Mouse (Mus musculus) liver, postnatal 0 days (tissue): ENCODE measurements around the gene Ackr2. TPM values are rescaled to one million over a fixed set of nuclear protein-coding genes. Genes with fewer than 3 reads are reported as not detected.

ENCODE experiments used
- ATAC-seq: fragments of 200-750 bp; cut with Nextera tagmentation; 2 replicates; pipeline ENCODE4 v1.8.0; 2017; ENCODE audit warnings: mild to moderate bottlenecking, moderate library complexity
- DNase-seq: peaks from one replicate; pipeline ENCODE4 v3.0.0-alpha.2; 2016
- H3K27ac ChIP-seq: fragments of 300-500 bp; sonication (generic); 2 replicates; pipeline ENCODE4 v1.5.1; 2014; ENCODE audit warnings: antibody characterized with exemption, moderate library complexity, mild to moderate bottlenecking, low read depth
- H3K27me3 ChIP-seq: fragments of 300-500 bp; sonication (generic); 2 replicates; pipeline ENCODE4 v1.6.1; 2014; ENCODE audit warnings: low read length, control low read depth, mixed read lengths; ENCODE audit not compliant: insufficient read depth
- H3K36me3 ChIP-seq: fragments of 300-500 bp; sonication (generic); replicated peaks from 2 replicates; pipeline ENCODE4 v1.6.1; 2014; ENCODE audit warnings: mild to moderate bottlenecking, control low read depth, low read length, moderate library complexity, mixed read lengths; ENCODE audit not compliant: insufficient read depth
- H3K4me1 ChIP-seq: fragments of 300-500 bp; sonication (generic); 2 replicates; pipeline ENCODE4 v1.6.1; 2014; ENCODE audit warnings: antibody characterized with exemption, mild to moderate bottlenecking, control low read depth; ENCODE audit not compliant: insufficient read depth
- H3K4me2 ChIP-seq: fragments of 300-500 bp; sonication (generic); 2 replicates; pipeline ENCODE4 v1.6.1; 2014; ENCODE audit warnings: low read depth, mild to moderate bottlenecking, low read length, moderate library complexity, mixed read lengths
- H3K4me3 ChIP-seq: fragments of 300-500 bp; sonication (generic); 2 replicates; pipeline ENCODE4 v1.5.1; 2014; ENCODE audit warnings: low read depth, low read length
- H3K9ac ChIP-seq: fragments of 300-500 bp; sonication (generic); replicated peaks from 2 replicates; pipeline ENCODE4 v1.6.1; 2014; ENCODE audit warnings: mild to moderate bottlenecking, moderate library complexity
- H3K9me3 ChIP-seq: fragments of 300-500 bp; sonication (generic); 2 replicates; pipeline ENCODE4 v1.6.1; 2016; ENCODE audit warnings: mild to moderate bottlenecking, control low read depth, low read length, mixed read lengths
- CTCF ChIP-seq: sonication (generic); IDR thresholded peaks from 2 replicates; pipeline ENCODE4 v1.5.1; 2016; ENCODE audit warnings: antibody characterized with exemption, low read depth
- EP300 ChIP-seq: IDR thresholded peaks from 2 replicates; pipeline ENCODE4 v1.6.1; 2016; ENCODE audit warnings: antibody characterized with exemption, low read depth, mild to moderate bottlenecking
- WGBS: fragments of 180-500 bp; shearing (Covaris S2); extraction: QIAGEN DNeasy Blood & Tissue Kit; methylation state at CpG from one replicate; pipeline ENCODE4 v1.1.7; 2014; ENCODE audit not compliant: insufficient replicate concordance; 5-methylcytosine and 5-hydroxymethylcytosine counted together
- polyA plus RNA-seq: library from polyadenylated mRNA; unstranded; fragments of >200 nt; fragmentation: Nextera tagmentation; extraction: Ambion mirVana; gene quantifications from 2 replicates; pipeline ENCODE4 v1.2.1, GENCODE M21; 2015

Gene Ackr2
- polyA plus RNA-seq, 1 experiment from 2014 or later: 1.0 TPM

- Histone ChIP-seq H3K9ac (no peak overlapping the region), H3K27ac (no peak overlapping the region), H3K36me3 (no peaks in the 10 kb centered on the region), H3K9me3 (no peaks in the 10 kb centered on the region), H3K27me3 (no peaks in the 10 kb centered on the region), H3K4me3 (no peak overlapping the region), H3K4me1 (peaks cover 15% of the 10 kb centered on the region), H3K4me2 (no peak overlapping the region)
- TF ChIP-seq EP300 (no peak), CTCF (no peak)
- DNase-seq: no peak
- ATAC-seq: no peak
- WGBS: 88% methylated on average over 2 of the region's 2 CpGs
Measured at GRCm38 (mm10) chr9:121860921-121861320, 37.2 kb upstream of the Ackr2 start.

GRCm38 (mm10) chr9:121864837-121865236, 33.3 kb upstream of the Ackr2 start:
- Histone ChIP-seq H3K9me3 (no peaks in the 10 kb centered on the region), H3K4me2 (no peak overlapping the region), H3K9ac (no peak overlapping the region), H3K4me3 (no peak overlapping the region), H3K4me1 (no peaks in the 10 kb centered on the region), H3K27ac (no peak overlapping the region), H3K36me3 (no peaks in the 10 kb centered on the region), H3K27me3 (no peaks in the 10 kb centered on the region)
- no peak for TF ChIP-seq EP300
- TF ChIP-seq CTCF: no peak
- DNase-seq: no peak
- WGBS: 66% methylated on average over 4 of the region's 4 CpGs
- no peak for ATAC-seq

GRCm38 (mm10) chr9:121865425-121866008, 32.6 kb upstream of the Ackr2 start:
- no peak for DNase-seq
- ATAC-seq: no peak
- Histone ChIP-seq H3K27me3 (no peaks in the 10 kb centered on the region), H3K4me3 (no peak overlapping the region), H3K36me3 (no peaks in the 10 kb centered on the region), H3K4me2 (no peak overlapping the region), H3K9ac (no peak overlapping the region), H3K9me3 (no peaks in the 10 kb centered on the region), H3K4me1 (no peaks in the 10 kb centered on the region), H3K27ac (no peak overlapping the region)
- 51% methylated on average over 3 of the region's 3 CpGs for WGBS
- no peak for TF ChIP-seq EP300
- no peak for TF ChIP-seq CTCF

GRCm38 (mm10) chr9:121867632-121868031, 30.5 kb upstream of the Ackr2 start:
- H3K9me3 ChIP-seq: no peaks in the 10 kb centered on the region
- H3K36me3 ChIP-seq: no peaks in the 10 kb centered on the region
- no peaks in the 10 kb centered on the region for H3K27me3 ChIP-seq
- no peak overlapping the region for H3K4me2 ChIP-seq
- H3K4me1 ChIP-seq: no peaks in the 10 kb centered on the region
- 81% methylated on average over 6 of the region's 6 CpGs for WGBS
- TF ChIP-seq EP300 (no peak), CTCF (no peak)
- no peak overlapping the region for H3K4me3 ChIP-seq
- no peak overlapping the region for H3K9ac ChIP-seq
- H3K27ac ChIP-seq: no peak overlapping the region
- ATAC-seq: no peak
- no peak for DNase-seq

GRCm38 (mm10) chr9:121868236-121868635, 29.9 kb upstream of the Ackr2 start:
- no peak overlapping the region for H3K4me3 ChIP-seq
- no peak overlapping the region for H3K4me2 ChIP-seq
- H3K4me1 ChIP-seq: no peaks in the 10 kb centered on the region
- TF ChIP-seq CTCF: no peak
- TF ChIP-seq EP300: no peak
- no peak overlapping the region for H3K9ac ChIP-seq
- H3K27me3 ChIP-seq: no peaks in the 10 kb centered on the region
- no peak for DNase-seq
- H3K27ac ChIP-seq: no peak overlapping the region
- no peaks in the 10 kb centered on the region for H3K36me3 ChIP-seq
- WGBS: 68% methylated on average over 6 of the region's 6 CpGs
- ATAC-seq: no peak
- H3K9me3 ChIP-seq: no peaks in the 10 kb centered on the region

- ATAC-seq: no peak
- DNase-seq: no peak
- Histone ChIP-seq H3K36me3 (no peaks in the 10 kb centered on the region), H3K9me3 (no peaks in the 10 kb centered on the region), H3K4me3 (no peak overlapping the region), H3K27ac (no peak overlapping the region), H3K4me2 (no peak overlapping the region), H3K4me1 (no peaks in the 10 kb centered on the region), H3K27me3 (no peaks in the 10 kb centered on the region), H3K9ac (no peak overlapping the region)
- WGBS: 81% methylated on average over 5 of the region's 5 CpGs
- TF ChIP-seq CTCF: no peak
- no peak for TF ChIP-seq EP300
Measured at GRCm38 (mm10) chr9:121869432-121869831, 28.7 kb upstream of the Ackr2 start.
